Mouse (Mus musculus) testis, adult 2 months (tissue): ENCODE measurements around the gene Fopnl. TPM values are rescaled to one million over a fixed set of nuclear protein-coding genes. Genes with fewer than 3 reads are reported as not detected.

Experiments used
- H3K27ac ChIP-seq: fragments of 200-500 bp; 2 replicates; pipeline ENCODE4 v1.5.1; 2012; ENCODE audit warnings: low read depth, low read length; ENCODE audit not compliant: control insufficient read depth, insufficient read depth
- H3K27me3 ChIP-seq: fragments of 200-500 bp; 2 replicates; pipeline ENCODE4 v1.6.1; 2012; ENCODE audit warnings: mild to moderate bottlenecking, low read length, moderate library complexity; ENCODE audit not compliant: control insufficient read depth, insufficient read depth
- H3K36me3 ChIP-seq: fragments of 200-500 bp; 2 replicates; pipeline ENCODE4 v1.6.1; 2012; ENCODE audit warnings: mild to moderate bottlenecking, low read length; ENCODE audit not compliant: control insufficient read depth, insufficient read depth
- H3K4me1 ChIP-seq: fragments of 200-500 bp; 2 replicates; pipeline ENCODE4 v1.6.1; 2012; ENCODE audit warnings: low read length; ENCODE audit not compliant: control insufficient read depth, insufficient read depth
- H3K4me3 ChIP-seq: fragments of 200-500 bp; 2 replicates; pipeline ENCODE4 v1.5.1; 2012; ENCODE audit warnings: low read depth, mild to moderate bottlenecking, low read length, moderate library complexity, mixed read lengths; ENCODE audit not compliant: control insufficient read depth
- CTCF ChIP-seq: fragments of 200-500 bp; IDR thresholded peaks from 2 replicates; pipeline ENCODE4 v1.5.1; 2012; ENCODE audit warnings: low read depth, mild to moderate bottlenecking, inconsistent platforms, low read length, moderate library complexity; ENCODE audit not compliant: control insufficient read depth, insufficient read depth, insufficient replicate concordance
- POLR2A ChIP-seq: fragments of 200-500 bp; IDR thresholded peaks from 2 replicates; pipeline ENCODE4 v1.6.1; 2012; ENCODE audit warnings: low read depth, mild to moderate bottlenecking, inconsistent platforms, low read length, moderate library complexity; ENCODE audit not compliant: control insufficient read depth
- polyA plus RNA-seq: library from polyadenylated mRNA; depleted of rRNA; stranded (reverse); fragments of >200 nt; gene quantifications from 2 replicates; pipeline ENCODE4 v1.2.3, GENCODE M21; 2012

The Fopnl gene
- polyA plus RNA-seq, 1 experiment: 28.5 TPM

DNA sequence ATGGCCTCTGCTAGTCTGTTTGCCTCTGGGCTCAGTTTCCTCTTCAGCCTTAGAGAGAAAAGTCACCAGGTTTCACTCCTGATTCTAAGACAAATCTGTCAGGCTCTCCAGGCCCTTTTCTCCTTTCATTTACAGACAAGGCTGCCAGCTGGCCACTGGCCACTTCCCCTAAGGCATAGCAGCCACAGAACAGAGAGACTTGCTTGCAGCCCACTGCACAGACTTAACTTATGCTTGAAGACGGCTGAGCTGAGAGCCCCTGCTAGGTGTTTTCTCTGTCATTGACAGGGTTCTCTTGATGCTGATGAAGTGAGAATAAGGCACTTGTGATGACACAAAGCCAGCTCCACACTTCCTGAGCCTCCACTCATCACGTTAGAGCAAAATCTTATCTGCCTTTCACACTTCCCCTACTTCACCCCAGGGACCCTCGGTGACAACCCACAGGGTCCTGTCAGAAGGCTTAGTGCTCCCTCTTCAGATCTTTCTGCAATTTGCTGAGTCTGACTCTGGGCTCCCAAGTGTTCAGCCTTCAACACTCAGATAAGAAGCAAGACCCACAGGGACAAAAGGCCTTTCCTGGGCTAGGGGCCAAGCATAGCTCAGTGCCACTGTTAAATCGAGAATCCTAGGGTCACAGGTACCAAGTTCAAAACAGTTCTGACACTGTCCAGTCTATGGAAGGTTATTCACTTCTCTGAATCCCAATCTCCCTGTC, 51.8 kb downstream of the Fopnl start:
- TF ChIP-seq CTCF: no peak
- TF ChIP-seq POLR2A: no peak
- Histone ChIP-seq H3K4me3 (no peak overlapping the region), H3K4me1 (no peaks in the 10 kb centered on the region; the same call in 1 of the 2 replicates), H3K27me3 (no peaks in the 10 kb centered on the region), H3K36me3 (no peaks in the 10 kb centered on the region), H3K27ac (no peak overlapping the region)

DNA sequence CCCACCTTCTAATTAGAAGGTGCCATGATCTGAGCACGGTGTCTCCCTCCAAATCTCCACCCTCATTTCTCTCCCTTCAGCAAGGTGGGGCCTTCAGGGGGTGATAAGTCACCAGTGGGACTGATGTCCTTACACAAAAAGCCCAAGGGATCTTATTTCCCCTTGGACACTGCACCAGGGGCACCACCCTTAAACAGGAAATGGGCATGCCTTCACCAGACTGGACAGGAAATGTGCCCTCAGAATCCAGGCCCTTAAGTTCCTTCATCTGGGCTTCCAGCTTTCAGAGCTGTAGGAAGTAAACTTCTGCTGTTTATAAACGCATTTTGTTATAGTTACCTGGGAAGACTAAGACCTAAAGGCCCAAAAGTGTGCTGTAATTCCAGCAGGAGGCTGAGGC, 52.7 kb downstream of the Fopnl start:
- no peak overlapping the region for H3K27ac ChIP-seq

GRCm38 (mm10) chr16:14263241-14263640, 54.0 kb downstream of the Fopnl start:
- H3K36me3 ChIP-seq: no peaks in the 10 kb centered on the region
- H3K4me1 ChIP-seq: no peaks in the 10 kb centered on the region; the same call in 1 of the 2 replicates
- no peak overlapping the region for H3K4me3 ChIP-seq
- H3K27me3 ChIP-seq: no peaks in the 10 kb centered on the region
- no peak for TF ChIP-seq CTCF
- TF ChIP-seq POLR2A: no peak
- H3K27ac ChIP-seq: no peak overlapping the region

More for the DNA sequence above, 52.7 kb downstream of the Fopnl start:
- Histone ChIP-seq H3K4me3 (no peak overlapping the region), H3K4me1 (no peaks in the 10 kb centered on the region; the same call in 1 of the 2 replicates), H3K27me3 (no peaks in the 10 kb centered on the region), H3K36me3 (no peaks in the 10 kb centered on the region)
- TF ChIP-seq POLR2A (no peak), CTCF (no peak)

DNA sequence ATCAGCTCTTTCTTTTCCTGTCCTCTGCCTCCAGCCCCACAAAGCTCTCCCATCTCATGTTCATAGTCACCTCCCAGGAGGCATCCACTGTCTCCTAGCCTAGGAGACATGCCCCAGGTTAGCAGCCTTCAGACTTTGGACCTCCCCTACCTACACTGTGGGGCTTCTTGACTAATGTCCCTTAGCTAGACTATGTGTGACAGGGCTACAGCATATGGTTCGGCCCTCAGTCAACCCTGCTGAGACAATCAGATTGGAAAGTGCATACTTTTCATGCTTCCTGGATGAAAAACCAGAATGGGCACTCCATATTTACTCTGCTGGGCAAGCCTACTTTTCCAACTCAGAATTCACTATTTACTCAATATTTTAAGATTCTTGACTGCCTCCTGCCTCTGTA, 54.8 kb downstream of the Fopnl start:
- H3K27me3 ChIP-seq: no peaks in the 10 kb centered on the region
- no peak overlapping the region for H3K4me3 ChIP-seq
- H3K36me3 ChIP-seq: no peaks in the 10 kb centered on the region
- TF ChIP-seq CTCF: no peak
- H3K27ac ChIP-seq: no peak overlapping the region
- H3K4me1 ChIP-seq: no peaks in the 10 kb centered on the region; the same call in 1 of the 2 replicates

DNA sequence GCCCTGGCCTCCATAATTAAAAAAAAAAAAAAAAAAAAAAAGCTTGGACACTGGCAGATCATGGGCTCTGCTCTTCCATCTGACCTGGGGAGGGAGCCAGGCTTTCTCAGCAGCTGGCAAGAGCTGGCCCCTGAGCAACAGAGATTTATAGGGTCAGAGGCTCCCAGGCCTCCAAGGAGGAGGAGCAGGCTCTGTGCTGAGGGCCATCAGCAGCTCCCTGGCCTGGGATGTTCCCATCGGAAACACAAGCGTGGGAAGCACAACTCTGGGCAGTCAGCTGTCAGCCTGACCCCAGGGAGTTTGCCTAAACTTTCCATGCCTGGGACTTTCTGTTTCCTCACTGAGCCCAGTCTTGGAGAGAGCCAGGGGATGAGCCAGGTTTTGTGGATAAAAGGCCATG, 58.3 kb downstream of the Fopnl start:
- no peaks in the 10 kb centered on the region for H3K4me1 ChIP-seq
- H3K4me3 ChIP-seq: no peak overlapping the region
- no peak for TF ChIP-seq CTCF
- no peak for TF ChIP-seq POLR2A
- no peaks in the 10 kb centered on the region for H3K36me3 ChIP-seq
- H3K27ac ChIP-seq: no peak overlapping the region
- no peaks in the 10 kb centered on the region for H3K27me3 ChIP-seq

DNA sequence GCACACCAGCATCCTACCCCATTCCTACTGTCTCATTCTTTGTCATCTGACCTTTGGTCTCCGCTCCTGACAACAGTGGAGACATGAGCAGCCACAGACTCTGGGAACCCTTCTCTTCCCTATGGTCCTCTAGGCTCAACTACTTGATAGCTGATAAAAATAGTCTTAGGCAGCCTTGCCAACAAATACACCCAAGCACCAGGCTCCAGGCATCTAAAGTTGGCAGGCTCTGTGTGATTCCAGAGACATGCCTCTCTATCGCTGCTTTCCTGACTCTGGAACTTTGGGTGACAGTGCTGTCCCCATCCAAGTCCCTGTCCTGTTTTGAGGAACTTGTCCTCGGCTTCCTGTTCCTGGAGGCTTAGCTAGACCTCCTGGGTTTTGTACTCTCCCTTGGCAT, 63.6 kb downstream of the Fopnl start:
- H3K4me1 ChIP-seq: no peaks in the 10 kb centered on the region; the same call in 1 of the 2 replicates
- TF ChIP-seq POLR2A (no peak), CTCF (no peak)
- H3K4me3 ChIP-seq: no peak overlapping the region
- H3K36me3 ChIP-seq: no peaks in the 10 kb centered on the region
- H3K27ac ChIP-seq: no peak overlapping the region
- H3K27me3 ChIP-seq: no peaks in the 10 kb centered on the region

- H3K27ac ChIP-seq: no peak overlapping the region
- no peak overlapping the region for H3K4me3 ChIP-seq
- no peaks in the 10 kb centered on the region for H3K36me3 ChIP-seq
- no peak for TF ChIP-seq CTCF
- no peak for TF ChIP-seq POLR2A
- H3K4me1 ChIP-seq: no peaks in the 10 kb centered on the region; the same call in 1 of the 2 replicates
- H3K27me3 ChIP-seq: no peaks in the 10 kb centered on the region
These were observed 64.3 kb downstream of the Fopnl start for GRCm38 (mm10) chr16:14252877-14253276.
